Mouse (Mus musculus) bone marrow, adult 2 months (tissue): Measurements from ENCODE around the gene Sstr1. TPM values are rescaled to one million over a fixed set of nuclear protein-coding genes. Genes with fewer than 3 reads are reported as not detected.

ENCODE experiments used
- H3K27ac ChIP-seq: fragments of 200-500 bp; 2 replicates; pipeline ENCODE4 v1.5.1; 2012; ENCODE audit warnings: low read depth, mild to moderate bottlenecking, control low read depth, inconsistent platforms, low read length; ENCODE audit not compliant: control insufficient read depth, poor library complexity, insufficient read depth
- H3K4me1 ChIP-seq: fragments of 200-500 bp; 2 replicates; pipeline ENCODE4 v1.6.1; 2011; ENCODE audit warnings: low read length; ENCODE audit not compliant: control insufficient read depth, insufficient read depth
- H3K4me3 ChIP-seq: fragments of 200-500 bp; replicated peaks from 2 replicates; pipeline ENCODE3; 2011; ENCODE audit warnings: mild to moderate bottlenecking, low read depth, low read length, control low read depth; ENCODE audit not compliant: control insufficient read depth
- CTCF ChIP-seq: fragments of 200-500 bp; IDR thresholded peaks from 2 replicates; pipeline ENCODE4 v1.5.1; 2011; ENCODE audit warnings: low read length, control low read depth; ENCODE audit not compliant: control insufficient read depth, insufficient read depth
- POLR2A ChIP-seq: fragments of 200-500 bp; IDR thresholded peaks from 2 replicates; pipeline ENCODE4 v1.6.1; 2011; ENCODE audit warnings: low read depth, mild to moderate bottlenecking, control low read depth, low read length, borderline replicate concordance; ENCODE audit not compliant: control insufficient read depth
- WGBS: fragments of 180-500 bp; shearing (Covaris S2); methylation state at CpG from one replicate; pipeline ENCODE4 v1.1.7; 2018; 5-methylcytosine and 5-hydroxymethylcytosine counted together
- polyA plus RNA-seq: library from polyadenylated mRNA; stranded (reverse); fragments of >200 nt; gene quantifications from 2 replicates; pipeline ENCODE4 v1.2.4, GENCODE M21; 2011; ENCODE audit warnings: low replicate concordance; ENCODE audit not compliant: missing spikeins, insufficient read depth, insufficient read length

The Sstr1 gene
- not detected in 2 replicates for polyA plus RNA-seq

- H3K27ac ChIP-seq, result no peak within 1 kb of the TSS
- no peak within 1 kb of the TSS for H3K4me3 ChIP-seq
- 65% methylated on average over 21 of the region's 21 CpGs for WGBS
- TF ChIP-seq CTCF (no peak), POLR2A (no peak)
- H3K4me1 ChIP-seq, result no peaks in the 10 kb centered on the region
Observed at GRCm38 (mm10) chr12:58211163-58212071, at the start of gene Sstr1. TSS of gene Sstr1 (plus strand) at chr12:58211772.

GRCm38 (mm10) chr12:58198810-58199209 lies 12.8 kb upstream of the Sstr1 start:
- H3K4me1 ChIP-seq, result no peaks in the 10 kb centered on the region
- TF ChIP-seq POLR2A (no peak), CTCF (no peak)
- no peak overlapping the region for H3K27ac ChIP-seq
- H3K4me3 ChIP-seq, result no peak overlapping the region
- WGBS, result 82% methylated on average over 1 of the region's 1 CpGs

GRCm38 (mm10) chr12:58201190-58201589 lies 10.4 kb upstream of the Sstr1 start:
- Histone ChIP-seq H3K27ac (no peak overlapping the region), H3K4me1 (no peaks in the 10 kb centered on the region), H3K4me3 (no peak overlapping the region)
- no peak for TF ChIP-seq POLR2A
- no peak for TF ChIP-seq CTCF

GRCm38 (mm10) chr12:58207956-58208355 lies 3.6 kb upstream of the Sstr1 start:
- no peak overlapping the region for H3K4me3 ChIP-seq
- no peaks in the 10 kb centered on the region for H3K4me1 ChIP-seq
- no peak overlapping the region for H3K27ac ChIP-seq
- no peak for TF ChIP-seq POLR2A
- no peak for TF ChIP-seq CTCF
- 77% methylated on average over 1 of the region's 1 CpGs for WGBS

- Histone ChIP-seq H3K27ac (no peak overlapping the region), H3K4me3 (no peak overlapping the region), H3K4me1 (no peaks in the 10 kb centered on the region)
- no peak for TF ChIP-seq POLR2A
- no peak for TF ChIP-seq CTCF
- WGBS, result 3% methylated on average over 38 of the region's 39 CpGs
Observed at GRCm38 (mm10) chr12:58212261-58212923, 820 bp downstream of the Sstr1 start.

GRCm38 (mm10) chr12:58212924-58213450 lies 1.4 kb downstream of the Sstr1 start:
- Histone ChIP-seq H3K4me1 (no peaks in the 10 kb centered on the region), H3K27ac (no peak overlapping the region), H3K4me3 (no peak overlapping the region)
- TF ChIP-seq CTCF (no peak), POLR2A (no peak)
- 5% methylated on average over 29 of the region's 29 CpGs for WGBS

- TF ChIP-seq CTCF (no peak), POLR2A (no peak)
- Histone ChIP-seq H3K27ac (no peak overlapping the region), H3K4me3 (no peak overlapping the region), H3K4me1 (no peaks in the 10 kb centered on the region)
- WGBS, result 2% methylated on average over 40 of the region's 40 CpGs
Observed at GRCm38 (mm10) chr12:58213451-58214288, 2.1 kb downstream of the Sstr1 start.
